Mouse (Mus musculus): Measurements from ENCODE around the gene Smim24.

Smim24 gene

GRCm38 (mm10) chr10:81392781-81393185 lies at the start of gene Smim24:
TSS of gene Smim24 (plus strand) at chr10:81393051.
- no peak for DNase-seq (ENCODE audit: low spot score)

GRCm38 (mm10) chr10:81344421-81345161 lies 48.3 kb upstream of the Smim24 start:
- DNase-seq (ENCODE audit: low spot score): no peak

- DNase-seq (ENCODE audit: low spot score): no peak
These were observed 47.7 kb upstream of the Smim24 start for GRCm38 (mm10) chr10:81345162-81345534.

- DNase-seq (ENCODE audit: low spot score): no peak
These were observed 46.3 kb upstream of the Smim24 start for GRCm38 (mm10) chr10:81346453-81347067.

GRCm38 (mm10) chr10:81349146-81349545 lies 43.7 kb upstream of the Smim24 start:
- peak; percentile 67 for DNase-seq (ENCODE audit: low spot score)

- DNase-seq (ENCODE audit: low spot score): no peak
These were observed 42.9 kb upstream of the Smim24 start for GRCm38 (mm10) chr10:81349961-81350350.

- DNase-seq (ENCODE audit: low spot score): peak; percentile 98
These were observed 42.3 kb upstream of the Smim24 start, which contains the start of gene Hmg20b for GRCm38 (mm10) chr10:81350351-81351063. TSS of gene Hmg20b (minus strand) at chr10:81350480.

GRCm38 (mm10) chr10:81351678-81352291 lies 41.1 kb upstream of the Smim24 start:
- DNase-seq (ENCODE audit: low spot score): no peak

- no peak for DNase-seq (ENCODE audit: low spot score)
These were observed 37.9 kb upstream of the Smim24 start for GRCm38 (mm10) chr10:81354738-81355477.

- DNase-seq (ENCODE audit: low spot score): peak; percentile 35
These were observed 37.3 kb upstream of the Smim24 start for GRCm38 (mm10) chr10:81355533-81355932.

- DNase-seq (ENCODE audit: low spot score): no peak
These were observed 36.4 kb upstream of the Smim24 start for GRCm38 (mm10) chr10:81356352-81356990.

GRCm38 (mm10) chr10:81356991-81357844 lies 35.6 kb upstream of the Smim24 start, which contains the start of gene Mfsd12:
TSS of gene Mfsd12 (plus strand) at chr10:81357491.
- DNase-seq (ENCODE audit: low spot score): peak; percentile 86

GRCm38 (mm10) chr10:81358209-81358608 lies 34.6 kb upstream of the Smim24 start:
- peak; percentile 76 for DNase-seq (ENCODE audit: low spot score)

- peak; percentile 87 for DNase-seq (ENCODE audit: low spot score)
These were observed 34.0 kb upstream of the Smim24 start for GRCm38 (mm10) chr10:81358841-81359240.

- DNase-seq (ENCODE audit: low spot score): no peak
These were observed 32.1 kb upstream of the Smim24 start for GRCm38 (mm10) chr10:81360721-81361120.

- DNase-seq (ENCODE audit: low spot score): no peak
These were observed 30.4 kb upstream of the Smim24 start for GRCm38 (mm10) chr10:81362336-81362949.

GRCm38 (mm10) chr10:81363436-81364346 lies 29.2 kb upstream of the Smim24 start:
- DNase-seq (ENCODE audit: low spot score): no peak

GRCm38 (mm10) chr10:81364666-81365065 lies 28.2 kb upstream of the Smim24 start:
- no peak for DNase-seq (ENCODE audit: low spot score)

GRCm38 (mm10) chr10:81365073-81365472 lies 27.8 kb upstream of the Smim24 start:
- no peak for DNase-seq (ENCODE audit: low spot score)
